Mouse (Mus musculus) adrenal gland, postnatal 14 days (tissue): ENCODE results near the gene Gm45785. TPM values are rescaled to one million over a fixed set of nuclear protein-coding genes. Genes with fewer than 3 reads are reported as not detected.

ENCODE experiments used
- DNase-seq: peaks from one replicate; pipeline ENCODE4 v3.0.0; 2021; ENCODE audit warnings: mixed read lengths
- total RNA-seq: library from RNA; stranded (reverse); gene quantifications from 2 replicates; pipeline ENCODE4 v1.2.3, GENCODE M21; 2021

The Gm45785 gene
- total RNA-seq, 1 experiment from 2014 or later: 0.89 TPM

DNA sequence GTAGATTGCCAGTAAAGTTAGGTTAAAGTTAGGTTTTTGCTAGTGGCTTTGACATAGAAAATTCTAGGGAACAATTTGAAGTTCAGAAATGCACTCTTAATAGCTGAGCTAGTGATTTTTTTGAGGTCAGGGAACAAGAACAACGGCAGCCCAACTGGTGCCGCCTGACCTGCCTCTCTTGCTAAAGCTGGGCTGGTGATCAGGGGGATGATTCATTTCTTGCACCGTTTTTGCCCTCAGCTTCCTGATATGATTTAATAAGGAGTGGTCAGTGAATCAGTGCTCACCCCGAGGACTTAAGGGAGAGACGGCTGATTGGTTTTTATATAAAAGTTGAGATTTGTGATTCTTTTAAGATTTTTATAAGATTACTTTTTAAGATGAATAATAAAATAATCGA, 24.7 kb downstream of the Gm45785 start:
- no peak for DNase-seq

DNA sequence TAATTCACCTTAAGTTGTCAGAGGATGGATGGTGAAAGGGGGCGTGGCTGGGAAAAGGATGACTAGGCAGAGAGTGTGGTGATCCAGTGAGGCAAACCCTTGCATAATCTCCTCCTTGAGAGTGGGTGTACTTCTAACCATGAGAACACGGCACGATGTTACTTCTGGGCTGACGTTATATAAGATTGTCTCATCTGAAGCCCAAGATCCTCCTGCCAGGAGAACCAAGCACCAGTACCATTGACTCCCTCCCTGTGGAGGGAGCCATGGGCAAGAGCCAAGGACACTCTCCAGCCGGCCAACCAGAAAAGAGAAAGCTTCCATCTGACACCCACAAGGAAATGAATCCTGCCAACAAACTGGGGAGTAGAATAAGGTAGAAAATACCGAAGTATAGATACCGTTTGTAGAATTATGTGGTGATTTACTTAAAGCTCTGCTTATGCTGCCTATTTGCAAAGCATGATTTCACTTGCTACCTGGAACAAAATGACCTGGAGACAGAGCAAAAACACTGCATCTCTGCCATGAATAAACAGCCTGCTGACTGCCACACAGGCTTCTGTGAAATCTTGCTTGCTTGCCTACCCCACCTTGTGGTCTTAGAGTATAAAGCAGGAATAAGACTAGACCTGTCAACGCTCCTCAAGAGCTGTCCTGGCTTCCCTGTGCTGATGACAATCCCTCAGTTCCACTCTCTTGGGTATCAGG, 27.8 kb downstream of the Gm45785 start:
- peak; percentile 52 for DNase-seq

DNA sequence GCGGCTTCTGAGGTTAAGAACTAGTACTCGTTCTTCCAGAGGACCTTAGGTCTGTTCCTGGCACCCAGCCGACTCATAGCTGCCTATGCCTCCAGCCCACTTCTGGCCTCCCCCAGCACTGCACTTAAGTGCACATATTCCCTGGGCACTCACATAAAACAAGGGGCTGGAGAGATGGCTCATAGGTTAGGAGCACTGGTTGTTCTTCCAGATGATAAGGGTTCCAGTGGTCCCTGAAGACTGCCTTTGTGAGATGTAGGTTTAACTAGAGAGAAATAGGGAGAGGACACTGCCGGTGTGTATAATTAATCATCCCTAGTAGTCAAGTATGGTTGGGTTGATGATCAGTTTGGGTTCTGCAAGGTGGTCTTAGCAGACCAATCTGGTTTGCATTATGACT, 33.4 kb downstream of the Gm45785 start:
- no peak for DNase-seq

DNA sequence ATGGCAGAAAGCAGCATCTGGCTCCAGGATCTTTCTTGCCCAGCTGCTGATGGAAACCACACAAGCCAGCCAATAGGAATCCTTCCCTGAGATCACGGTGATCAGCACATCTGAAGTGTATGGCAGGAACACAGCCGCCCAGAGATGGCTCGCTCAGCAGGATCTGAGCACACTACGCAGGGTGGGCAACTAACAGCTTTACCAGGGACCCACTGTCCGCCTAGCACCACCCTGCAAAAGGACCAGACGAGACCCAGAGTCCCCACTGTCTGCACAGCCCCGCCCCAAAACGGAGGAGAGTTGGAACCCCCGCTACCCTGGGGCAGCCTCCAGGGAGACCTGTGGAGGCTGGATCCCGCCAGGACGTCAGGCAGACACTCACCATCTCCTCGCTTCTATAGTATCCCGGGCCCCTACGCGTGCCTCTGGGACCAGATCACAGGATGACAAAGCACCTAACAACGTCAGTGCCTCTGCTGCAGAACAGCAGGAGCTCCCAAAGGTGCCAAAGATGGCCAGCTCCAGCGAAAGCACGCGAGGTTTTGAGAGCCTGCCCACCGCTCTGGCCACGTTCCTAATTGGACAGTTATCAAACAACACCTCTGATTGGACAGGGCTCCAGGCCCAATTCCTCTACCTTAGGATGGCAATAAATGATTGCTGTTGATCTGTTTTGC, 34.3 kb downstream of the Gm45785 start, which contains the start of gene Zfp941:
Gene Zfp941 (minus strand): TSS at position 526 of the 677 bp plus-strand sequence.
- peak; percentile 74 for DNase-seq

DNA sequence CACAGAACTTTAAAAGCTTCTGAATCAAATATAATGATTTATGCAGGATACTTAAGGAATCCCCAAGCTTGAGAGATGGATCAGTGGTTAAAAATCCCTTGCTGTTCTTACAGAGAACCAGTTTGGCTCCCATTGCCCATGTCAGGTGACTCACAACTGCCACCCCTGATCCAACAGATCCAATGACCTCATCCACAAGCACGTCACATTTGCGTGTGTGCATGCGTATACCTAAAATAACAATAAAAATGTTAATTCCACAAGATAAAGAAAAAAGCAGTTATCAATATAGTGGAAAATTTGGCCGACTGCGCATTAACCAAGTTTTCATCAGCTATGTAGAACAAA, 34.9 kb downstream of the Gm45785 start:
- DNase-seq: no peak

DNA sequence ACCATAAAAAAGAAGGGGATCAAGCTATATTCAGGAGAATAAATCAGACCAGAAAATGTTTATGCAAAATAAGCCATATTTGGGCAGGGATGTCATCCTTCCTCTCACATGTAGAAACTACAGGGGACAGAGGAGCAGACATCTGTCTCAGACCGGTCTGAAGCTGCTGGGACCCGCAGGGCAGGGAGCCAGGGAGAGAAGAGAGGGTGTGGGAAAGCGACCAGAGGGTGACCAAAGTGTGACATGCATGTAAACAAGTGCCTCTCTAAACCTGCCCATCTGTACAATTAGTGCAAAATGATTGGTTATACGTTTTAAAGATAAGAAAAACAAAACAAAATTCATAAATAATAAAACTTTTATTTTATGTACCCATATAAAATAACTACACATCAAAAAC, 36.0 kb downstream of the Gm45785 start:
- no peak for DNase-seq

DNA sequence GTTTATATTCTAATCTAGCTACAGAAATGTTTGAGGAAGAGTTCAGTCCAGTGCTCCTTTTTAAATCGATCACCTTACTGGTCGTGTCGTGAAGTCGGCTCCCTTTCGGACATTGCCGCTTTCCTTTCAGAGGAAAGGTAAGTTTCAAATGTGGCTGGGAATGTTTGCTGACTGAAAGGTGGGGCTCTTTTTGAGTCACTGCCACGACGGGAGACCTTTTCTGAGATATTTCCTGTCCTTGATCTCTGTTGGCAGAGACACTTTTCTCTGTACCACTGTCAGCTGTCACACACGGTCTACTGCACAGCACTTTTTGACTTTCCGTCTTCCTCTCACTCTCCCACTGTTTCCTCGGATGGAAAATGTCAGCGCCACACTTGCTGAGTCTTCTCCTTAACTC, 43.3 kb downstream of the Gm45785 start:
- no peak for DNase-seq

DNA sequence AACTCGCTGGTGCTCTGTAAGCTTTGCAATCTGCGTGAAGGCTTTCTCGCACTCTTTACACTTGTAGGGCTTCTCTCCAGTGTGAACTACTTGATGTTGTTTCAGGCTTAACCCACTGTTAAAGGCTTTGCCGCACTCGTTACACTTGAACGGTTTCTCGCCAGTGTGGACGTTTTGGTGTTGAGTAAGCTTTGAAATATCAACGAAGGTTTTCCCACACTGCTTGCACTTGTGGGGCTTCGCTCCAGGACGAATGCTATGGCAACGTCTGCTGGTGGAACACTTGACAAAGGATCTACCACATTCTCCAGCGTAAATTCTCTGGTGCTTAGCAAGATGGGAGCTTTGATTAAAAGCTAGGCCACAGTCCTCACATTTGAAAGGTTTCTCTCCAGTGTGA, 44.4 kb downstream of the Gm45785 start:
- DNase-seq: no peak

DNA sequence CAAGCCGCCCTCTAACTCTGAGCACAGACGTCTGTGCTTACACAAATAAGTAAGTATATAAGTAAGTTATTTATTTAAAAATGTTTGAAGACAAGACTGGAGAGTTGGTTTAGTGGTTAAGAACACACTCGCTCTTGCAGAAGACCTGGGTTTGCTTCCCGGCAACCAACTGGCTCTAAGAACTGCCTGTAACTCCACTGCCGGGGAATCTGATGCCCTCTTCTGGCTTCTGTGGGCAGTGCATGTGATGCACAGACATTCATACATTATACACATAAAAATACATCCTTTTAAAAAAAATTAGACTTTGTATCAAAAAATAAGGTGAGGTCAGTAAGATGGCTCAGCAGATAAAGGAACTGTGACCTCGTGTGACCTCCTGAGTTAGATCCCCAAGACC, 45.6 kb downstream of the Gm45785 start:
- no peak for DNase-seq

DNA sequence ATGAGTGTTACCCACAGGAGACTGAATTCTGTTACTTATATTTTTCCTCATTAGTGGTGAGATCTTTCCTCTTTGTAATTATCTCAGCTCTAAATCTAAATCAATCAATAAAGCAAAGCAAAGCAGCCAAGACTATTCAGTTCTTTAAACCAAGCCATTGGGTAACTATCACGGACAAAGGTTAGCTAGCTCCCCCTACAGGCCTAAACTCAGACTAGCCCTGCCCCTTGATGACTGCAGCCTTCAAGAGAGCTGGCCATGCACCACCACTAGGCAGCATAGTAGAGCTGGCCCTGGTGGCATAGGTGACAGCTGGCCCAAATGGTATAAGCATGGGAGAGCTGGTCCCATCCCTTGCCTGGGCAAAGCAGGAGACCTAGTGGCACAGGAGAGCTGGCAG, 50.4 kb downstream of the Gm45785 start:
- peak; percentile 81 for DNase-seq

DNA sequence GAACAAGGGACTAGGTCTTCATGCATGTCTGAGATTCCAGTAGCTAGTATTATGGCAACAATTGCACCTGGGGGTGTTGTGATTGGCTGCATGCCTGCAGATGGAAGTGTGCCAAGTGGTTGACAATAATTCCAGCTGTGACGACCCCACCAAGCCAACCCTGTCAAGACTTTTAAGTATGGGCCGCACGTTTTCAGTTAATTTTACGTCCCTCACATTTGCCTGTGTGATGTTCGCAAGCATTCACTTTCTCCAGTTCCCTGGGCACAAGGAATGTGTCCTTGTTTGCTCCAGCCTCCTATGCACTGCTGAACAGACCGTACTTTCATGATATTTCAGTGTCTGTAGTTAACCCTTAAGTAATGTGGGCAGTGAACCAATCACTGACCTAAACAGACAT, 53.5 kb downstream of the Gm45785 start:
- no peak for DNase-seq

DNA sequence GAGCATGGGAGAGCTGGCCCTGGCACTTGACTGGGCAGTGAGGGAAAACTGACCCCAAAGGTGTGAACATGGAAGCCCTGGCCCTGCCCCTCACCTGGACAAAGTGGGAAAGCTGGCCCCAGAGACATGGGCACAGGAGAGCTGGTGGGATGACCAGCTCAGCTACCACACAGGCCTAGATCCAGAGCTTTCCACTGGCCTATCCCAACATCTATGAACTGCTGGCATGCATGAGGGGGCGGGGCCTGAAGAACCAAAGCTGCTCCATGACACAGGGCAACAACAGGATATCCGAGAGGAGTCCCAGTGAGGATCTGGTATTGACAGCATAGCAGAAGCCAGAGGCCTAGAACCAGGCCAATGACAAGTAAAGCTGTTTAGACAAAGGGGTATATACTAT, 57.9 kb downstream of the Gm45785 start:
- no peak for DNase-seq

DNA sequence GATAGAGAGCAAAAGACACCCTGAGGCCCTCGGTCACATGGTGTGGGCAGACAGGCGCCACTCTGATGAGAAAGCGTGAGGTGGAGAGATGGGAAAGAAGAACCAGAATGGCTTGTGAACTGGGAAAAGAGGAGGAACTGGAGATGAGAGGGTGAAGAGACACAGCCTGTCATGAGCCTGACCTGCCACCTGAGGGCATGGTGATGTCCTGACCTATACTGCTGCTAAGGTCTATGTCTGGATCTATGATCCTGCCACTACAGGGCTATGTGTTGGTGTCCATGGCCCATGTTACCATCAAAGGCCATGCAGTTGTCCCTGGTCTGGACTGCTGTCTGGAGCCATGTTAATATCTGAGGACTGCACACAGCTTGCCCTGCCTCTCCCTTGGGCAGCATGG, 58.5 kb downstream of the Gm45785 start:
- no peak for DNase-seq

DNA sequence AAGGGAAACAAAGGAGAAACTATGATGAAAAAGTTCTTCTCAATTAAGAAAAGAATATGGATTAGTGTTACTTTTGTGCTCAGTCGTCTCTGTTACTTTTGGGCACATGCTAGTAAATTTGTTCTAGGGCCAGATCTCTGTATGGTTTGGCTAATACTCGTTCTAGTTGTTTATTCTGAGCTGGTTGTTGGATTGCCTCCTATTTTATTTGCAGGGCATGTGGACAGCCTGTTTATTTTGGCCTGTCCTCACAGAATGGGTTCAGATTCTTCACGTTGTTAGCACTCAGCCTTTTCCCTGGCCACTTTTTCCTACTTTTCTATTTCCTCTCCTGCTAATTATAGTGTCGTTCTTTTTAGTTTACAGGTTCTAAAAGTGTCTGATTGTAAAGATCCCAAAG, 62.6 kb downstream of the Gm45785 start:
- DNase-seq: no peak

DNA sequence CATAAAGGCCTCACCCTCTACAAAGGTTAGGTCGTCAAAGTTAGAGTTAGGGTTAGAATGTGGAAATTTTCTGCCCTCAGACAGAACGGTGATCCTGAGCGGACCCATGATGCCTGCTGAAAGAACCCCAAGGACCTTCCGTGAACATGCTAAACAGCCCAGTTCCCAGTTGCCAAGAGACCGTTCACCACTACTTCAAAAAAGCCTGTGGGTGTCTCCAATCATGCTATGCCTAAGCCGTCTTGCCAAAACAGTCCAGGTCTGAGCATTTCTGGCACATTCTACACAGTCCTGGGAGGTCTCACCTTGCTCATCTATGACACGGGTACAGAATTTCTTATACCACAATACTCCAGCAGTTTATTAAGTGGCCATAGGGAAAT, 68.1 kb downstream of the Gm45785 start:
- DNase-seq: no peak

DNA sequence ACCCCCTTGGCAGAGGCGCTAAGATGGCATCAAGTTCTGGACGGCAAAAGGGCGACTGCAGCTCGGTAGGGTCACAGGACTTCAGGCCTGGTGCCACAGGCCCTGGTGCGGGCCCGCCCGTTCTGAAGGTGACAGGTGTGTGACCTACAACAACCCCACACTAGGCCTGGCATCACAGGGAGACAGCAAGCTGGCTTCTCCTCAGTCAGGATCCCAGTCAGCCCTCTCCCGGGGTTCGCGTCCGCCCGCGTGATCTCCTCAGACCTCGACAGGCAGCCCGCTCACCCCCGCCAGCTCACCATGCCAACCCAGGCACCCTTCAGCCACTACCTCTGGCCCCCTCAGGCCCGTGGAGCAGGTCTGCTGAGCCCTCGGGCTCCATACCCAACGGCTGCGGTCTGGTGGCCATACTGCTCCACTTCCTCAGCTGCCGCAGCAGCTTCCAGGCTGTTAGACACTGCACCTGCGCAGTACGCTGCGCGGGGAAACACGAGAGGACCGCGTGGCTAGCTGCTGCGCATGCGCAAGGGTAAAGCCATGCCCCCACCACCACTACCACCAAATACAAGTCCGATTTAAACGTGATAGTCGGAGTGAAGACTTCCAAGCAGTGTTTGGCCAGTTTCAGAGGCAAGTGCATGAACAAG, 68.6 kb downstream of the Gm45785 start, which contains the start of gene Syce1:
Gene Syce1 (minus strand): TSS at position 447 of the 647 bp plus-strand sequence.
- no peak for DNase-seq

DNA sequence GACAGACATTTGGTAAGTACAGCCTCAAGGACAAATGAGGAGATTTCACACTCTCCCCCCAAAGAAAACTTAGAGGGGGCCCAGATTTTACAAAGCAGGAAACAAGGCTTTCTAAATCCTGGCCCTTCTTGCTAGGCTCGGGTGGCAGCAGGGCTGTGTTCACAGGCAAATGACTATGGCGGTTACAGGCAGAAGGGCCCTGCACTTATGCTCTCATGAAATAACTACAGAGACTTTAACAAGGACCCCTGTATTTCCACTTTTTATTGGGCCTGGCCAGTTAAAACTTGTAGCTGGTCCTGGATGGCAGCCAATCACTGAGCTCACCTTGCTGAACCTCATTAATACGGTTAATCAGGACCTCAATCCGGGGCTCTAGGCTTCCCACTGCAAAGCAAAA, 75.6 kb downstream of the Gm45785 start:
- no peak for DNase-seq

Other genes with a start within 250 kb of the Gm45785 start
- not detected in 2 replicates for gene Olfr61, start 227.4 kb downstream of the Gm45785 start, total RNA-seq
- not detected in 2 replicates for gene Olfr53, start 209.9 kb downstream of the Gm45785 start, total RNA-seq
- not detected in 2 replicates for gene Olfr539, start 196.4 kb downstream of the Gm45785 start, total RNA-seq
- gene Olfr45, start 174.4 kb downstream of the Gm45785 start, total RNA-seq: not detected in 2 replicates
- gene Olfr541, start 159.1 kb downstream of the Gm45785 start, total RNA-seq: not detected in 2 replicates
- gene Cyp2e1, start 92.6 kb downstream of the Gm45785 start, total RNA-seq: 83.0 and 573 TPM in 2 replicates
- gene Syce1, start 68.5 kb downstream of the Gm45785 start, total RNA-seq: not detected in 2 replicates
- 1.9 and 2.6 TPM in 2 replicates for gene Zfp941, start 34.2 kb downstream of the Gm45785 start, total RNA-seq
- 1.4 and 31.0 TPM in 2 replicates for gene Urah, start 21.3 kb downstream of the Gm45785 start, total RNA-seq
- not detected in 2 replicates for gene Scgb1c1, start 10.8 kb downstream of the Gm45785 start, total RNA-seq
- not detected in 2 replicates for gene Odf3, start 8.5 kb downstream of the Gm45785 start, total RNA-seq
- 44.8 and 61.1 TPM in 2 replicates for gene Ric8a, start 626 bp upstream of the Gm45785 start, total RNA-seq
- gene Bet1l, start 1.2 kb upstream of the Gm45785 start, total RNA-seq: 27.4 and 32.1 TPM in 2 replicates
- gene Psmd13, start 25.6 kb upstream of the Gm45785 start, total RNA-seq: 114 TPM in 2 replicates
- gene Sirt3, start 26.0 kb upstream of the Gm45785 start, total RNA-seq: 63.5 and 64.7 TPM in 2 replicates
- 3,010 and 3,145 TPM in 2 replicates for gene Cox8b, start 44.1 kb upstream of the Gm45785 start, total RNA-seq
- gene Nlrp6, start 64.6 kb upstream of the Gm45785 start, total RNA-seq: 1.5 and 6.6 TPM in 2 replicates
- gene Pgghg, start 85.1 kb upstream of the Gm45785 start, total RNA-seq: 26.9 and 28.9 TPM in 2 replicates
- gene Ifitm5, start 94.0 kb upstream of the Gm45785 start, total RNA-seq: 0.63 and 1.4 TPM in 2 replicates
- gene Gm45717, start 99.6 kb upstream of the Gm45785 start, total RNA-seq: 1.1 TPM in 1 of 2 replicates, not detected in the other
- gene Ifitm2, start 99.7 kb upstream of the Gm45785 start, total RNA-seq: 458 and 515 TPM in 2 replicates
- gene Ifitm1, start 110.9 kb upstream of the Gm45785 start, total RNA-seq: 7.3 and 13.5 TPM in 2 replicates
- 124 and 169 TPM in 2 replicates for gene Ifitm3, start 154.4 kb upstream of the Gm45785 start, total RNA-seq
- gene Ifitm6, start 161.6 kb upstream of the Gm45785 start, total RNA-seq: 0.89 and 1.4 TPM in 2 replicates
- gene Gm17387, start 172.8 kb upstream of the Gm45785 start, total RNA-seq: not detected in 2 replicates
- 1.4 and 2.7 TPM in 2 replicates for gene B4galnt4, start 204.8 kb upstream of the Gm45785 start, total RNA-seq
- 0.96 and 3.5 TPM in 2 replicates for gene Pkp3, start 221.9 kb upstream of the Gm45785 start, total RNA-seq
- 7.5 and 10.0 TPM in 2 replicates for gene Sigirr, start 244.2 kb upstream of the Gm45785 start, total RNA-seq